Mouse (Mus musculus) stomach, embryonic 16.5 days (tissue): ENCODE results near the gene Tdrd7. TPM values are rescaled to one million over a fixed set of nuclear protein-coding genes. Genes with fewer than 3 reads are reported as not detected.
A peak's percentile ranks its signal among the peaks of the same experiment; 100 is the strongest.

Experiments used
- ATAC-seq: fragments of 200-750 bp; cut with Nextera tagmentation; 2 replicates; pipeline ENCODE4 v1.8.0; 2017; ENCODE audit warnings: moderate number of reproducible peaks, moderate TSS enrichment; ENCODE audit not compliant: insufficient read depth, low FRiP score
- H3K27ac ChIP-seq: fragments of 300-500 bp; sonication (generic); 2 replicates; pipeline ENCODE4 v1.5.1; 2014; ENCODE audit warnings: low read length
- H3K27me3 ChIP-seq: fragments of 300-500 bp; sonication (generic); 2 replicates; pipeline ENCODE4 v1.6.1; 2014; ENCODE audit warnings: low read length, control low read depth, mixed read lengths; ENCODE audit not compliant: control insufficient read depth, insufficient read depth
- H3K36me3 ChIP-seq: fragments of 300-500 bp; sonication (generic); 2 replicates; pipeline ENCODE4 v1.6.1; 2014; ENCODE audit warnings: low read length; ENCODE audit not compliant: control insufficient read depth, insufficient read depth
- H3K4me1 ChIP-seq: fragments of 300-500 bp; sonication (generic); 2 replicates; pipeline ENCODE4 v1.6.1; 2014; ENCODE audit warnings: low read length, control low read depth, mixed read lengths; ENCODE audit not compliant: control insufficient read depth, insufficient read depth
- H3K4me2 ChIP-seq: fragments of 300-500 bp; sonication (generic); 2 replicates; pipeline ENCODE4 v1.6.1; 2014; ENCODE audit warnings: low read depth, low read length, mixed read lengths
- H3K4me3 ChIP-seq: fragments of 300-500 bp; sonication (generic); replicated peaks from 2 replicates; pipeline ENCODE4 v1.5.1; 2014; ENCODE audit warnings: mild to moderate bottlenecking, low read length
- H3K9ac ChIP-seq: fragments of 300-500 bp; sonication (generic); 2 replicates; pipeline ENCODE4 v1.6.1; 2014; ENCODE audit warnings: low read length
- H3K9me3 ChIP-seq: fragments of 300-500 bp; sonication (generic); replicated peaks from 2 replicates; pipeline ENCODE4 v1.6.1; 2016; ENCODE audit warnings: low read length, control low read depth; ENCODE audit not compliant: control insufficient read depth
- whole genome bisulfite sequencing: fragments of 180-500 bp; shearing (Covaris S2); extraction: QIAGEN DNeasy Blood & Tissue Kit; methylation state at CpG from one replicate; pipeline ENCODE4 v1.1.7; 2014; 5-methylcytosine and 5-hydroxymethylcytosine counted together
- polyA plus RNA-seq: library from polyadenylated mRNA; unstranded; fragments of >200 nt; fragmentation: Nextera tagmentation; extraction: Ambion mirVana; gene quantifications from 2 replicates; pipeline ENCODE4 v1.2.1, GENCODE M21; 2015

Gene Tdrd7
- polyA plus RNA-seq, 1 experiment from 2014 or later, result 24.5 TPM

DNA sequence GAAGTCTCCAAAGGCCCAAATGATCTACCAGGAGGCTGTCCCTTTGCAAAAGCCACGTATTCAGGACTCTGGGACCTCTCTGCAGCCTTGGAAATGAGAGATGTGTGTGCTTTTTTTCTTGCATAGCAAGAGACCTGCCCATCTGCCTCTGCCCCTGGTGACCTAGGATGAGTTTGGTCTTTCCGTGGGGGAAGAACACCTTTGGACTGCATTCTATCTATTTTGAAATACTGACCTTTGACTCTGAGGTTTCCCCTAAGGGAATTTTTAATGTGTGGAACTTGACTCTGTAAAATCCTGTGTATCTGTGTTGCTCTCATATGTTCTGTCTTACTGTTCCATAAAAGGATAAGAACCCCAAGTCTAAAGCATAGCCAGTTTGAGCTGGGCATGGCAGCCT is 3.9 kb downstream of the Tdrd7 start:
- 60% methylated on average over 2 of the region's 2 CpGs for WGBS
- ATAC-seq, result no peak
- peaks cover 28% of the 10 kb centered on the region for H3K4me1 ChIP-seq

DNA sequence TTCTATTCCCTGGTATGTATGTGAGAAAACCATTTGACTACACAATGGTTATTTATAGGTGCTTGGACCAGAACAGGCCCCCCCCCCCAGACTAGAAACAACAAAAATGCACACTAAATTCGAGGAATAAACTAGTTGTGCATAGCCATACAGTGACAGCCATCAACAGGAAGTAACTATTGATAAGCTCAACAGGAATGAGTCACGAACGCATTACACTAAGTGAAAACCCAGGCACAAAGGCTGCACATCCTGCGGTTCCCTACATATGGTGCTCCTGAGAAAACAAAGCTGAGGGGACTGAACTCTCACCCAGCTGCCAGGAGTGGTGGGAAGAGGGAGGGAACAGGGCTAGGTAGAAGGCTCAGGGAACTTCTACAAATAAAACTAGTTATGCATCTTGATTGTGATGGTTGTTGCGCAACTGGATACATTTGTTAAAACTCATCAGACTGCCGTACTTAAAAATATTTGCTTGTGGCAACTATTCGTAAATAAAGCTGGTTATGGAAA is 5.0 kb downstream of the Tdrd7 start:
- no peaks in the 10 kb centered on the region for H3K36me3 ChIP-seq
- no peaks in the 10 kb centered on the region for H3K9me3 ChIP-seq
- H3K27me3 ChIP-seq, result no peaks in the 10 kb centered on the region
- H3K4me2 ChIP-seq, result no peak overlapping the region
- WGBS, result 65% methylated on average over 7 of the region's 7 CpGs
- H3K4me3 ChIP-seq, result no peak overlapping the region
- H3K9ac ChIP-seq, result no peak overlapping the region
- no peak overlapping the region for H3K27ac ChIP-seq
- no peak for ATAC-seq
- H3K4me1 ChIP-seq, result peaks cover 26% of the 10 kb centered on the region

More for the DNA sequence above, 3.9 kb downstream of the Tdrd7 start:
- H3K9ac ChIP-seq, result no peak overlapping the region
- no peak overlapping the region for H3K4me3 ChIP-seq
- H3K4me2 ChIP-seq, result no peak overlapping the region
- no peaks in the 10 kb centered on the region for H3K9me3 ChIP-seq
- no peak overlapping the region for H3K27ac ChIP-seq
- H3K36me3 ChIP-seq, result no peaks in the 10 kb centered on the region
- no peaks in the 10 kb centered on the region for H3K27me3 ChIP-seq

DNA sequence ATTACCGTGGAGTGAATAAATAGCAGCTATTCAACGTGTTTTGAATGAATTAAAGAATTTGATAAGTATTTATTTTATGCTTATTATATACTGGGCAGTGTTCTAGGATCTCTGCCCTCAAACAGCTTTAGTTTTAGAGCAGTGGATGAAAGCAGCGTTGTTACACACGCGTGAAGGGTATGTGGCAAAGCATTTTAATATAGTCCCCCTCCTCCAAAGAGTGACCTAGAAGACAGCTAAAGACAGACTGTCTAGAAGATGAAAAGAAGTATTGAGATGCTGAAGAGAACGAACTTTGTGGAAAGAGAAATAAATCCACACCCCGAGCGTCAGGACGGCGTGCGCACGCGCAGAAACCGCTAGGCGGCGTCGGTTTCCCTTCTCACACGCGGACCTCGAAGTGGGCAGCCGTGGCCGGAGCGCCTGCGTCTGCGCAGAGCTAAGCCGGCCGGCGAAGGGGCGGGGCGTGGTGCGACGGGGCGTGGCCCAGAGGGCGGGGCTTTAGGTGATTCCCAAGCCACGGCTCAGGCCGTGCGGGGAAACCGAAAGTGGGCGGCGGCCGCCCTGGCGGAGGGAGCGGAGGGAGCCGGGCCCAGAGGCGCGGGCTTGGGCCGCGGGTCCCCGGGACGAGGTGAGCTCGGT is 6.8 kb downstream of the Tdrd7 start:
- peak overlapping the region; percentile 87 for H3K4me3 ChIP-seq
- 2% methylated on average over 42 of the region's 51 CpGs for WGBS
- no peaks in the 10 kb centered on the region for H3K9me3 ChIP-seq
- peak; percentile 99 for ATAC-seq
- peak overlapping the region; percentile 91 for H3K4me2 ChIP-seq
- peak overlapping the region; percentile 50 for H3K27ac ChIP-seq
- peak overlapping the region; percentile 80 for H3K9ac ChIP-seq
- H3K27me3 ChIP-seq, result no peaks in the 10 kb centered on the region
- peaks cover 13% of the 10 kb centered on the region for H3K4me1 ChIP-seq
- no peaks in the 10 kb centered on the region for H3K36me3 ChIP-seq

- ATAC-seq, result peak; percentile 79
- no peaks in the 10 kb centered on the region for H3K27me3 ChIP-seq
- WGBS, result 0% methylated on average over 40 of the region's 53 CpGs
Observed at GRCm38 (mm10) chr4:45972448-45972854, 7.3 kb downstream of the Tdrd7 start.

GRCm38 (mm10) chr4:45972951-45973350 is 7.8 kb downstream of the Tdrd7 start:
- H3K4me2 ChIP-seq, result peak overlapping the region; percentile 91
- no peak for ATAC-seq
- WGBS, result 34% methylated on average over 9 of the region's 9 CpGs

More at GRCm38 (mm10) chr4:45972448-45972854, 7.3 kb downstream of the Tdrd7 start:
- Histone ChIP-seq H3K9ac (peak overlapping the region; percentile 80), H3K4me2 (peak overlapping the region; percentile 91), H3K27ac (peak overlapping the region; percentile 50), H3K36me3 (no peaks in the 10 kb centered on the region), H3K4me3 (peak overlapping the region; percentile 87), H3K9me3 (no peaks in the 10 kb centered on the region), H3K4me1 (peaks cover 13% of the 10 kb centered on the region)

GRCm38 (mm10) chr4:45976931-45977667 is 12.0 kb downstream of the Tdrd7 start:
- Histone ChIP-seq H3K9me3 (no peaks in the 10 kb centered on the region), H3K4me3 (no peak overlapping the region), H3K27me3 (no peaks in the 10 kb centered on the region), H3K4me2 (no peak overlapping the region), H3K27ac (no peak overlapping the region), H3K36me3 (no peaks in the 10 kb centered on the region), H3K9ac (no peak overlapping the region), H3K4me1 (peaks cover 9% of the 10 kb centered on the region; the same call in 1 of the 2 replicates)
- ATAC-seq, result no peak
- 74% methylated on average over 6 of the region's 6 CpGs for WGBS

More at GRCm38 (mm10) chr4:45972951-45973350, 7.8 kb downstream of the Tdrd7 start:
- no peak overlapping the region for H3K27ac ChIP-seq
- no peaks in the 10 kb centered on the region for H3K36me3 ChIP-seq
- no peaks in the 10 kb centered on the region for H3K27me3 ChIP-seq
- H3K4me1 ChIP-seq, result peaks cover 12% of the 10 kb centered on the region
- H3K9me3 ChIP-seq, result no peaks in the 10 kb centered on the region
- peak overlapping the region; percentile 80 for H3K9ac ChIP-seq
- H3K4me3 ChIP-seq, result peak overlapping the region; percentile 87

DNA sequence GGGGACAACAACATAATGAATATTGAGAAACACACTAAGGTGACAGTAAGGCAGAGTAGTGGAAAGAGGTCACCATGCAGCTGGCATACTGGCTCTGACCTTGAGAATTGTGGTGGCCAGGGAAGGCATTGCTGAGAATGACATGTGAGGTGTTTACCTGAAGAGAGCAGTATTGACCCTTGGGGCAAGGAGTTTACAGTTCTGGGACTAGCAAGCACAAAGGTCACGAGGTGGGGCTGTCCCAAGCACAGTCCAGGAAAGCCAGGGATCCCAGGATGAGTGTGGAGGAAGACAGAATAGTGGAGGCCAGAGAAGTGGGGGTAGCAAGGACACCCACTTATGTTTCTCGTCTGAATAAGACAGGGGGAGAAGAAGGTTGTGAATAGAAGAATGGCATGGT is 14.8 kb downstream of the Tdrd7 start:
- Histone ChIP-seq H3K27me3 (no peaks in the 10 kb centered on the region), H3K4me1 (no peaks in the 10 kb centered on the region), H3K4me2 (no peak overlapping the region), H3K9ac (no peak overlapping the region), H3K4me3 (no peak overlapping the region), H3K9me3 (no peaks in the 10 kb centered on the region), H3K36me3 (no peaks in the 10 kb centered on the region), H3K27ac (no peak overlapping the region)
- ATAC-seq, result no peak
- WGBS, result 32% methylated on average over 2 of the region's 2 CpGs

DNA sequence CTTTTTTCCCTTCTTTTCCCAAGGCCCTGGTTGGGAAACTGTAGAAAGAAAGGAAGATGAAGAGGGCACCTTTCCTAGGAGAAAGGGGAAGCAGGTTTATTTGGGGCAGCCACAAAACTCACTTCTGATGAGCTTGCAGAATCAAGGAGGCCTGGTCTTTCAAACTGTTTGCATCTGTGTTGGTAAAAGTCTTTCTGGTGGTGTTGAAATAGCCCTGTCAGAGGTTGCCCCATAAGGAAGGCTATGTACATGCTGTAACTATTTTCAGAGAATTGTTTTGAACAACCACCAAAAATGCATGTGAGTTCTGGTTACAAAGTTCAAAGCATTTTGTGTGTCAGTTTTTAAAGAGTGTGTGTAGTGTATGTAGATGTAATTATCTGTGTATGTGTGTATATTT is 15.9 kb downstream of the Tdrd7 start:
- H3K27ac ChIP-seq, result no peak overlapping the region
- no peaks in the 10 kb centered on the region for H3K4me1 ChIP-seq
- no peak overlapping the region for H3K9ac ChIP-seq
- no peaks in the 10 kb centered on the region for H3K9me3 ChIP-seq
- H3K27me3 ChIP-seq, result no peaks in the 10 kb centered on the region
- no peak overlapping the region for H3K4me3 ChIP-seq
- H3K36me3 ChIP-seq, result no peaks in the 10 kb centered on the region
- ATAC-seq, result no peak
- no peak overlapping the region for H3K4me2 ChIP-seq

DNA sequence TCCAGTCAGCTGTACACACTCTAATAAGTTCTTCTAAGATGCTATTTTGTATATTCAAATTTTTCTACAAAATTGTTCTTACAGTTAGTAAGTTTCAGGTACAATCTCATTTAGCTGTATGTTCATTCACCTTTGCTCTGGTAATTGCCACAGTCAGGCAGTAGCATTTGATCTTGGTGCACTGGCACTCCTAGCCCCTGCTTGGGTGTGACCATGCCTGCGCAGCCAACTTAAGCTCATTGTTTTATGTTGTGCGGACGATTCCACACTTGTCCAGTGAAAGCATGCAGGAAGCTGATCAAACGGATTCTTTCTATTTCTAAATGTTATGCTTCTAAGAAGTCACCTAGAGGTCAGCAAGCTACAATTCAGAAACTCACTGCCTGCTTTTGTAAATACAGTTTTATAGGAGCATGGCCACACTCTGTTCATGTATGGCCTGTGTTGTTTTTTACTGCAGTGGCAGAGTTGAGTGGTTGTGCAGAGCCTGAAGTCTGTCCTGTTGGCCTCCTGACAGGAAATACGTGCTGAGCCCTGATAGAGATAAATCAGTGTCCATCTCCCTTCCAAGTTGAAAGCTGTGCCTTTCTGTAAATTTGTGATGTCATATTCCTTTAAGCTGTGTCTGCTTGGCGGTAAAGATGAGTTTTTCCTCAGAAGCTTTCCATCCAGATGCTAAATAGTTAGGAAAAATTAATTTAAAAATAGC is 25.4 kb downstream of the Tdrd7 start:
- Histone ChIP-seq H3K36me3 (no peaks in the 10 kb centered on the region), H3K27me3 (no peaks in the 10 kb centered on the region), H3K4me3 (no peak overlapping the region), H3K4me1 (peaks cover 5% of the 10 kb centered on the region), H3K9ac (no peak overlapping the region), H3K9me3 (no peaks in the 10 kb centered on the region), H3K4me2 (no peak overlapping the region), H3K27ac (0 out of 2 replicates have a peak overlapping the region, but pooled peaks have one; percentile 29)
- WGBS, result 25% methylated on average over 6 of the region's 6 CpGs
- no peak for ATAC-seq
